Mouse (Mus musculus): ENCODE results near the gene Lsp1.

The Lsp1 gene

GRCm38 (mm10) chr7:142538291-142538690 lies 77.7 kb downstream of the Lsp1 start:
- DNase-seq (ENCODE audit: low spot score in 2 of 2), result no peak

- no peak for DNase-seq (ENCODE audit: low spot score in 2 of 2)
These were observed 78.2 kb downstream of the Lsp1 start for GRCm38 (mm10) chr7:142538766-142539165.

GRCm38 (mm10) chr7:142539828-142540227 lies 79.2 kb downstream of the Lsp1 start:
- DNase-seq (ENCODE audit: low spot score in 2 of 2), result no peak

GRCm38 (mm10) chr7:142542771-142543303 lies 82.2 kb downstream of the Lsp1 start:
- no peak for DNase-seq (ENCODE audit: low spot score in 2 of 2)

Measured in left cerebral cortex, adult 9 months (tissue).